Mouse (Mus musculus) heart, embryonic 11.5 days (tissue): ENCODE data around the gene Ttll11. TPM values are rescaled to one million over a fixed set of nuclear protein-coding genes. Genes with fewer than 3 reads are reported as not detected.

Source experiments
- ATAC-seq: fragments of 200-750 bp; cut with Nextera tagmentation; replicated peaks from 2 replicates; pipeline ENCODE4 v1.8.0; 2017; ENCODE audit warnings: moderate library complexity; ENCODE audit not compliant: insufficient number of reproducible peaks, low FRiP score, low TSS enrichment
- H3K27ac ChIP-seq: fragments of 300-500 bp; sonication (generic); 2 replicates; pipeline ENCODE4 v1.5.1; 2014; ENCODE audit warnings: mild to moderate bottlenecking, low read depth, low read length
- H3K27me3 ChIP-seq: fragments of 300-500 bp; sonication (generic); 2 replicates; pipeline ENCODE4 v1.6.1; 2014; ENCODE audit warnings: mild to moderate bottlenecking, low read length, mixed read lengths; ENCODE audit not compliant: control insufficient read depth, insufficient read depth
- H3K36me3 ChIP-seq: fragments of 300-500 bp; sonication (generic); 2 replicates; pipeline ENCODE4 v1.6.1; 2014; ENCODE audit warnings: mild to moderate bottlenecking, low read length, moderate library complexity, mixed read lengths; ENCODE audit not compliant: control insufficient read depth, insufficient read depth
- H3K4me1 ChIP-seq: fragments of 300-500 bp; sonication (generic); 2 replicates; pipeline ENCODE4 v1.6.1; 2014; ENCODE audit warnings: low read length; ENCODE audit not compliant: control insufficient read depth, insufficient read depth
- H3K4me2 ChIP-seq: fragments of 300-500 bp; sonication (generic); 2 replicates; pipeline ENCODE4 v1.6.1; 2014; ENCODE audit warnings: mild to moderate bottlenecking, moderate library complexity
- H3K4me3 ChIP-seq: fragments of 300-500 bp; sonication (generic); 2 replicates; pipeline ENCODE4 v1.5.1; 2014; ENCODE audit warnings: low read depth, low read length
- H3K9ac ChIP-seq: fragments of 300-500 bp; sonication (generic); 2 replicates; pipeline ENCODE4 v1.6.1; 2014; ENCODE audit warnings: mild to moderate bottlenecking, low read depth, low read length, moderate library complexity
- H3K9me3 ChIP-seq: fragments of 300-500 bp; sonication (generic); replicated peaks from 2 replicates; pipeline ENCODE4 v1.6.1; 2016; ENCODE audit warnings: low read length; ENCODE audit not compliant: control insufficient read depth
- WGBS: fragments of 180-500 bp; shearing (Covaris S2); extraction: QIAGEN DNeasy Blood & Tissue Kit; methylation state at CpG from one replicate; pipeline ENCODE4 v1.1.7; 2014; ENCODE audit not compliant: insufficient replicate concordance; 5-methylcytosine and 5-hydroxymethylcytosine counted together
- polyA plus RNA-seq: library from polyadenylated mRNA; unstranded; fragments of >200 nt; fragmentation: Nextera tagmentation; extraction: Ambion mirVana; gene quantifications from 2 replicates; pipeline ENCODE4 v1.2.1, GENCODE M21; 2014

Gene Ttll11
- polyA plus RNA-seq, 1 experiment from 2014 or later: 0.34 TPM

GRCm38 (mm10) chr2:35735001-35735400, 244.7 kb downstream of the Ttll11 start:
- peaks cover 7% of the 10 kb centered on the region; the same call in 1 of the 2 replicates for H3K4me1 ChIP-seq
- no peak overlapping the region for H3K4me3 ChIP-seq
- H3K9me3 ChIP-seq: no peaks in the 10 kb centered on the region
- no peak for ATAC-seq
- no peak overlapping the region for H3K4me2 ChIP-seq
- no peak overlapping the region for H3K9ac ChIP-seq
- 95% methylated on average over 2 of the region's 2 CpGs for WGBS
- H3K27me3 ChIP-seq: no peaks in the 10 kb centered on the region
- H3K36me3 ChIP-seq: peaks cover 5% of the 10 kb centered on the region; the same call in 1 of the 2 replicates
- no peak overlapping the region for H3K27ac ChIP-seq

GRCm38 (mm10) chr2:35731671-35732449, 247.9 kb downstream of the Ttll11 start:
- Histone ChIP-seq H3K9ac (no peak overlapping the region), H3K27ac (no peak overlapping the region), H3K36me3 (peaks cover 19% of the 10 kb centered on the region), H3K4me2 (no peak overlapping the region), H3K4me1 (peaks cover 16% of the 10 kb centered on the region), H3K9me3 (no peaks in the 10 kb centered on the region), H3K4me3 (no peak overlapping the region), H3K27me3 (no peaks in the 10 kb centered on the region)
- 72% methylated on average over 18 of the region's 18 CpGs for WGBS
- no peak for ATAC-seq

GRCm38 (mm10) chr2:35729077-35730065, 250.3 kb downstream of the Ttll11 start:
- no peak overlapping the region for H3K4me3 ChIP-seq
- WGBS: 48% methylated on average over 16 of the region's 16 CpGs
- H3K27ac ChIP-seq: peak overlapping the region; percentile 74
- peak overlapping the region; percentile 12; the same call in 1 of the 2 replicates for H3K9ac ChIP-seq
- H3K4me2 ChIP-seq: no peak overlapping the region
- H3K4me1 ChIP-seq: peaks cover 16% of the 10 kb centered on the region
- ATAC-seq: peak; percentile 74
- no peaks in the 10 kb centered on the region for H3K9me3 ChIP-seq
- H3K27me3 ChIP-seq: no peaks in the 10 kb centered on the region
- peaks cover 21% of the 10 kb centered on the region for H3K36me3 ChIP-seq

GRCm38 (mm10) chr2:35728633-35729032, 251.1 kb downstream of the Ttll11 start:
- peaks cover 16% of the 10 kb centered on the region for H3K4me1 ChIP-seq
- H3K27ac ChIP-seq: peak overlapping the region; percentile 74
- 30% methylated on average over 5 of the region's 5 CpGs for WGBS
- H3K9me3 ChIP-seq: no peaks in the 10 kb centered on the region
- no peak overlapping the region for H3K4me2 ChIP-seq
- H3K36me3 ChIP-seq: peaks cover 23% of the 10 kb centered on the region
- H3K9ac ChIP-seq: peak overlapping the region; percentile 12; the same call in 1 of the 2 replicates
- no peaks in the 10 kb centered on the region for H3K27me3 ChIP-seq
- no peak overlapping the region for H3K4me3 ChIP-seq
- ATAC-seq: no peak

GRCm38 (mm10) chr2:35723691-35724090, 256.0 kb downstream of the Ttll11 start:
- Histone ChIP-seq H3K4me2 (no peak overlapping the region), H3K27ac (no peak overlapping the region), H3K4me3 (no peak overlapping the region), H3K9me3 (no peaks in the 10 kb centered on the region), H3K4me1 (peaks cover 8% of the 10 kb centered on the region), H3K9ac (no peak overlapping the region), H3K36me3 (peaks cover 64% of the 10 kb centered on the region), H3K27me3 (no peaks in the 10 kb centered on the region)
- WGBS: 83% methylated on average over 7 of the region's 7 CpGs
- no peak for ATAC-seq

- Histone ChIP-seq H3K4me2 (no peak overlapping the region), H3K4me1 (peaks cover 4% of the 10 kb centered on the region), H3K4me3 (no peak overlapping the region), H3K9ac (no peak overlapping the region), H3K9me3 (no peaks in the 10 kb centered on the region), H3K27ac (no peak overlapping the region), H3K36me3 (peaks cover 64% of the 10 kb centered on the region), H3K27me3 (no peaks in the 10 kb centered on the region)
- ATAC-seq: no peak
- WGBS: 88% methylated on average over 6 of the region's 6 CpGs
These were observed 256.4 kb downstream of the Ttll11 start for GRCm38 (mm10) chr2:35723267-35723666.

GRCm38 (mm10) chr2:35722821-35723220, 256.9 kb downstream of the Ttll11 start:
- Histone ChIP-seq H3K9me3 (no peaks in the 10 kb centered on the region), H3K36me3 (peaks cover 65% of the 10 kb centered on the region), H3K4me1 (no peaks in the 10 kb centered on the region; the same call in 1 of the 2 replicates), H3K4me2 (no peak overlapping the region), H3K9ac (no peak overlapping the region), H3K27me3 (no peaks in the 10 kb centered on the region), H3K4me3 (no peak overlapping the region), H3K27ac (no peak overlapping the region)
- WGBS: 88% methylated on average over 9 of the region's 9 CpGs
- no peak for ATAC-seq

- Histone ChIP-seq H3K4me3 (no peak overlapping the region), H3K9ac (no peak overlapping the region), H3K36me3 (peaks cover 73% of the 10 kb centered on the region), H3K4me2 (no peak overlapping the region), H3K9me3 (no peaks in the 10 kb centered on the region), H3K27me3 (no peaks in the 10 kb centered on the region), H3K4me1 (peaks cover 3% of the 10 kb centered on the region; the same call in 1 of the 2 replicates), H3K27ac (no peak overlapping the region)
- 83% methylated on average over 9 of the region's 9 CpGs for WGBS
- ATAC-seq: no peak
These were observed 258.8 kb downstream of the Ttll11 start for GRCm38 (mm10) chr2:35720956-35721355.
